Mouse (Mus musculus): ENCODE measurements around the gene Sav1. TPM values are rescaled to one million over a fixed set of nuclear protein-coding genes. Genes with fewer than 3 reads are reported as not detected.

The Sav1 gene
- polyA plus RNA-seq, 1 experiment from 2014 or later: 8.1 TPM

DNA sequence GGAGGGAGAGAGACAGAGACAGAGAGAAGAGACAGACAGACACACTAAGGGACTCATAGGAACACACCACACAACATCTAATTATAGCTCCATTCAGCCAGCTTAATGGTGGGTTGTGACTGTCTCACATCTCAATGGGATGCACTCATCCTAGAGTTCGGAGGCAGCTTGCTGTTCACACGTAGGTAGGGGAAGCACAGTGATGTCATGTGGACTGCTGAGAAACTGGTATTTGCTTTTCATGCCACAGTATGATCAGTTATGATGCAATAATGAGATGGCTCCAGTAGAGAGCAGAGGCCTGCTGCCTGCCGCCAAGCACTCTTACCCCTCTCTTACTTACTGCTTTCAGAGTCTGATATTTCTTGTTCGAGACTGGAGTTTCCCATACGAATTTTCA is 40.9 kb downstream of the Sav1 start:
- H3K9me3 ChIP-seq: no peaks in the 10 kb centered on the region
- no peaks in the 10 kb centered on the region for H3K4me1 ChIP-seq
- no peak for ATAC-seq (ENCODE audit: low FRiP score, low read depth)
- no peaks in the 10 kb centered on the region for H3K27me3 ChIP-seq (replicated peaks)
- H3K9ac ChIP-seq: no peak overlapping the region
- no peak overlapping the region for H3K4me3 ChIP-seq
- no peak overlapping the region for H3K27ac ChIP-seq
- peaks cover 13% of the 10 kb centered on the region; the same call in 1 of the 2 replicates for H3K36me3 ChIP-seq
- WGBS: 94% methylated on average over 5 of the region's 5 CpGs
- no peak overlapping the region for H3K4me2 ChIP-seq (replicated peaks)

DNA sequence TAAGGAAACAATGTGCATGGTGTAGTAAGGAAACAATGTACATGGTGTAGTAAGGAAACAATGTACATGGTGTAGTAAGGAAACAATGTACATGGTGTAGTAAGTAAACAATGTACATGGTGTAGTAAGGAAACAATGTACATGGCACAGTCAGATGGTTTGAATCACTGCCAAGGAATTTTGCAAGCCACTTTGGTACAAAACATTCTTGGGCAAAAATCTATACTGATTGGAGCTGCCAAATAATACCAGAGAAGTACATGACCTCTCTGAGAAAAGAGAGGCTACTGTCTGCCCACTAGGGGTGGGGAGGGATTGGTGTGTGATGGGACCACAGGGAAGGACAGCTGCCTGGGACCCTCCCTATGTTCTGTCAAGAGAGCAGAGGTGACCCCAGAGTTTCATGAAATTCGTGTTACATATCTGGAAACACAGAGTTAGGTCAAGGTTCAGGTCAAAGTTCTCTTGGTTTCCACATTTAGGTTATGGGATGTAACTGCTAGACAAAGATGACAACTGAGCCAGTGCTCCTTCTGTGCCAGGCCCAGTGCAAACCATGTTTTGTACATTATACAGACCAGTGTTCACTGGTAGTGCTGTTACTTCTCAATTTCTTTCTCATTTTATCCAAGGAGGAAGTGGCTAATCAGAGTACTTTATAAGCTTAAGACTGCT is 45.0 kb downstream of the Sav1 start:
- Histone ChIP-seq H3K36me3 (peaks cover 22% of the 10 kb centered on the region), H3K27me3 (replicated peaks) (no peaks in the 10 kb centered on the region), H3K4me2 (replicated peaks) (no peak overlapping the region), H3K4me3 (no peak overlapping the region), H3K9ac (no peak overlapping the region), H3K27ac (no peak overlapping the region), H3K4me1 (no peaks in the 10 kb centered on the region), H3K9me3 (no peaks in the 10 kb centered on the region)
- 56% methylated on average over 1 of the region's 1 CpGs for WGBS
- ATAC-seq (ENCODE audit: low FRiP score, low read depth): no peak

DNA sequence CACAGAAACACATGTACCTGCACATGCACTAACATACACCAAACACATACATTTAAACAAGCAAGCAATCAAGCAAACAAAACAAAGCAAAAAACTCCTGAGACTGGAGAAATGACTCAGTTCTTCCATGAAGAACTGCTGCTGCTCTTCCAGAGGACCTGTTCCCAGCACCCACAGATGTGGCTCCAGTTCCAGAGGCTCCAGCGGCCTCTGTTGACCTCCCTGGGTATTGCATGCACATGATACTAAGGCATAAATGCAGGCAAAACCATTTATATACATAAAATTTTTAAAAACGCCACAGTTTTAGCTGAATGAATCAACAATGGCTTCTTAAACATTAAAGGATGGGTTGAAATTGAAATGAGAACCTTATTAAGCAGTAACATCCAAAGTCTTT is 47.5 kb downstream of the Sav1 start:
- WGBS: 68% methylated on average over 2 of the region's 2 CpGs
- peaks cover 26% of the 10 kb centered on the region for H3K36me3 ChIP-seq
- H3K9ac ChIP-seq: no peak overlapping the region
- H3K4me3 ChIP-seq: no peak overlapping the region
- no peak overlapping the region for H3K27ac ChIP-seq
- no peaks in the 10 kb centered on the region for H3K9me3 ChIP-seq
- no peak for ATAC-seq (ENCODE audit: low FRiP score, low read depth)
- no peak overlapping the region for H3K4me2 ChIP-seq (replicated peaks)
- no peaks in the 10 kb centered on the region for H3K4me1 ChIP-seq
- no peaks in the 10 kb centered on the region for H3K27me3 ChIP-seq (replicated peaks)

GRCm38 (mm10) chr12:69937731-69938130 is 49.1 kb downstream of the Sav1 start:
- Histone ChIP-seq H3K36me3 (peaks cover 26% of the 10 kb centered on the region), H3K4me3 (no peak overlapping the region), H3K9ac (no peak overlapping the region), H3K4me2 (replicated peaks) (no peak overlapping the region), H3K27ac (no peak overlapping the region), H3K4me1 (no peaks in the 10 kb centered on the region), H3K9me3 (no peaks in the 10 kb centered on the region), H3K27me3 (replicated peaks) (no peaks in the 10 kb centered on the region)
- no peak for ATAC-seq (ENCODE audit: low FRiP score, low read depth)
- 53% methylated on average over 5 of the region's 5 CpGs for WGBS

GRCm38 (mm10) chr12:69926716-69927115 is 60.1 kb downstream of the Sav1 start:
- H3K27me3 ChIP-seq (replicated peaks): no peaks in the 10 kb centered on the region

DNA sequence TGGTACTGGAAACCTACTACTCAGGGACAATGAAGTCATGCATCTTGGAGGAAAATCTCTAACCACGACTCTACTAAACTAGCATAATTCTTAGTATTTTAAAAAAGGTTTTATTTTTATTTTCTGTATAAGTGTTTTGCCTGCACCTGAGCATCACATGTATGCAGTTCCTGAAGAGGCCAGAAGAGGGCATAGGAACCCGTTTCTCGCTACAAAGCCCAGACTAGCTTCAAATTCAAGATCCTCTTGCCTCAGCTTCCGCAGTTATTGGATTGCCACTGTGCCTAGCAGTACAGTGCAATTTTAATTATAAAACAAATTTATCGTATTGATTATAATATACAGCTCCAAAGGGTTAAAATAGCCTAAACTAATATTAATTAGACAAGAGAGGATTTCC is 62.8 kb downstream of the Sav1 start:
- no peaks in the 10 kb centered on the region for H3K4me1 ChIP-seq
- no peak overlapping the region for H3K4me3 ChIP-seq
- no peak overlapping the region for H3K27ac ChIP-seq
- no peak for ATAC-seq (ENCODE audit: low FRiP score, low read depth)
- no peaks in the 10 kb centered on the region for H3K9me3 ChIP-seq
- H3K27me3 ChIP-seq (replicated peaks): no peaks in the 10 kb centered on the region
- H3K4me2 ChIP-seq (replicated peaks): no peak overlapping the region
- 14% methylated on average over 5 of the region's 5 CpGs for WGBS
- no peak overlapping the region for H3K9ac ChIP-seq
- peaks cover under 1% of the 10 kb centered on the region; the same call in 1 of the 2 replicates for H3K36me3 ChIP-seq

More at GRCm38 (mm10) chr12:69926716-69927115, 60.1 kb downstream of the Sav1 start:
- H3K9ac ChIP-seq: no peak overlapping the region
- H3K4me3 ChIP-seq: no peak overlapping the region
- no peak for ATAC-seq (ENCODE audit: low FRiP score, low read depth)
- H3K4me2 ChIP-seq (replicated peaks): no peak overlapping the region
- H3K27ac ChIP-seq: no peak overlapping the region
- no peaks in the 10 kb centered on the region for H3K4me1 ChIP-seq
- H3K9me3 ChIP-seq: no peaks in the 10 kb centered on the region
- WGBS: 56% methylated on average over 7 of the region's 7 CpGs
- H3K36me3 ChIP-seq: peaks cover 6% of the 10 kb centered on the region

GRCm38 (mm10) chr12:69923603-69924002 is 63.2 kb downstream of the Sav1 start:
- WGBS: 60% methylated on average over 3 of the region's 3 CpGs
- Histone ChIP-seq H3K27ac (no peak overlapping the region), H3K27me3 (replicated peaks) (no peaks in the 10 kb centered on the region), H3K9me3 (no peaks in the 10 kb centered on the region), H3K9ac (no peak overlapping the region), H3K4me1 (no peaks in the 10 kb centered on the region), H3K4me3 (no peak overlapping the region), H3K36me3 (no peaks in the 10 kb centered on the region; the same call in 1 of the 2 replicates), H3K4me2 (replicated peaks) (no peak overlapping the region)
- no peak for ATAC-seq (ENCODE audit: low FRiP score, low read depth)

DNA sequence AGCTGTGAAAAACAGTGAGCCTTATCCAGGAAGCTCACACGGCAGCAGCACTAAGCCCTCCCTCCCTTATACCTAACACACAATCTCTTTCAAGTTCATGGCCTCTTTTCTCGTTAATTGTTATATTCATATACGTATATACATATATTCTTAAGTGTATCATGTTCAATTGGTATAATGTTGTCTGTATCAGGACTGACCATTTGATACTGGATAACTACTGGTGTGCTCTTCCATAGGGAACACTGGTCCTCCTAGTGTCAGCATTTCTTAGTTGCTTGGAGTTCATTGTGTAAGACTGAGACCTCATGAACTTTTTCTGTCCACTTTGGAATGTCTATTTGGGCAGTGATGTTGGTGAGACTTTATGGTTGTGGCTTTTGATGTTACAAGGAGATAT is 63.7 kb downstream of the Sav1 start:
- Histone ChIP-seq H3K36me3 (no peaks in the 10 kb centered on the region; the same call in 1 of the 2 replicates), H3K27ac (no peak overlapping the region), H3K9ac (no peak overlapping the region), H3K27me3 (replicated peaks) (no peaks in the 10 kb centered on the region), H3K4me2 (replicated peaks) (no peak overlapping the region), H3K4me3 (no peak overlapping the region), H3K4me1 (no peaks in the 10 kb centered on the region), H3K9me3 (no peaks in the 10 kb centered on the region)
- ATAC-seq (ENCODE audit: low FRiP score, low read depth): no peak
- WGBS: 89% methylated on average over 3 of the region's 3 CpGs

- no peak overlapping the region for H3K27ac ChIP-seq
- ATAC-seq (ENCODE audit: low FRiP score, low read depth): no peak
- H3K9me3 ChIP-seq: no peaks in the 10 kb centered on the region
- 83% methylated on average over 1 of the region's 1 CpGs for WGBS
- H3K4me3 ChIP-seq: no peak overlapping the region
- H3K4me1 ChIP-seq: no peaks in the 10 kb centered on the region
- H3K27me3 ChIP-seq (replicated peaks): no peaks in the 10 kb centered on the region
- H3K9ac ChIP-seq: no peak overlapping the region
- no peaks in the 10 kb centered on the region; the same call in 1 of the 2 replicates for H3K36me3 ChIP-seq
- no peak overlapping the region for H3K4me2 ChIP-seq (replicated peaks)
Observed at GRCm38 (mm10) chr12:69922099-69922498, 64.7 kb downstream of the Sav1 start.

- no peak overlapping the region for H3K9ac ChIP-seq
- no peaks in the 10 kb centered on the region for H3K9me3 ChIP-seq
- no peaks in the 10 kb centered on the region for H3K27me3 ChIP-seq (replicated peaks)
- H3K27ac ChIP-seq: no peak overlapping the region
- 84% methylated on average over 2 of the region's 2 CpGs for WGBS
- H3K4me1 ChIP-seq: no peaks in the 10 kb centered on the region
- no peaks in the 10 kb centered on the region for H3K36me3 ChIP-seq
- H3K4me3 ChIP-seq: no peak overlapping the region
- no peak overlapping the region for H3K4me2 ChIP-seq (replicated peaks)
- ATAC-seq (ENCODE audit: low FRiP score, low read depth): no peak
Observed at GRCm38 (mm10) chr12:69917870-69918269, 68.9 kb downstream of the Sav1 start.

Other genes starting within 250 kb of the Sav1 start
- 1.5 and 1.6 TPM in 2 replicates for gene Cdkl1, start 195.7 kb downstream of the Sav1 start, polyA plus RNA-seq (2016; fragmentation: Nextera tagmentation; extraction: Ambion mirVana)
- 73.4 and 80.7 TPM in 2 replicates for gene Atl1, start 94.4 kb downstream of the Sav1 start, polyA plus RNA-seq (2016; fragmentation: Nextera tagmentation; extraction: Ambion mirVana)
- gene Map4k5, start 93.8 kb downstream of the Sav1 start, polyA plus RNA-seq (2016; fragmentation: Nextera tagmentation; extraction: Ambion mirVana): 41.4 and 44.6 TPM in 2 replicates
- gene Nin, start 126.7 kb upstream of the Sav1 start, polyA plus RNA-seq (2016; fragmentation: Nextera tagmentation; extraction: Ambion mirVana): 18.9 and 19.3 TPM in 2 replicates
- gene Abhd12b, start 167.1 kb upstream of the Sav1 start, polyA plus RNA-seq (2016; fragmentation: Nextera tagmentation; extraction: Ambion mirVana): not detected in 2 replicates
- gene Pygl, start 244.5 kb upstream of the Sav1 start, polyA plus RNA-seq (2016; fragmentation: Nextera tagmentation; extraction: Ambion mirVana): 5.3 and 5.8 TPM in 2 replicates

Measured in neural tube, embryonic 12.5 days (tissue).